Mouse (Mus musculus) lung, embryonic 16.5 days (tissue): ENCODE data around the gene Fbxo10. TPM values are rescaled to one million over a fixed set of nuclear protein-coding genes. Genes with fewer than 3 reads are reported as not detected.
A peak's percentile ranks its signal among the peaks of the same experiment; 100 is the strongest.
"Not testable (repeated sequence)": the region's sequence is repeated elsewhere in the genome, so short reads cannot be mapped to it uniquely, and the experiment has no call there.

Experiments used
- ATAC-seq: fragments of 200-750 bp; cut with Nextera tagmentation; 2 replicates; pipeline ENCODE4 v1.8.0; 2017; ENCODE audit warnings: low read depth, mild to moderate bottlenecking, moderate library complexity
- H3K27ac ChIP-seq: fragments of 300-500 bp; sonication (generic); 2 replicates; pipeline ENCODE4 v1.5.1; 2014; ENCODE audit warnings: mild to moderate bottlenecking, control low read depth, low read length
- H3K27me3 ChIP-seq: fragments of 300-500 bp; sonication (generic); 2 replicates; pipeline ENCODE4 v1.6.1; 2014; ENCODE audit warnings: low read depth, low read length, mixed read lengths; ENCODE audit not compliant: control insufficient read depth, insufficient read depth
- H3K36me3 ChIP-seq: fragments of 300-500 bp; sonication (generic); 2 replicates; pipeline ENCODE4 v1.6.1; 2014; ENCODE audit warnings: low read length; ENCODE audit not compliant: control insufficient read depth, insufficient read depth
- H3K4me1 ChIP-seq: fragments of 300-500 bp; sonication (generic); replicated peaks from 2 replicates; pipeline ENCODE4 v1.6.1; 2014; ENCODE audit warnings: low read length, mixed read lengths; ENCODE audit not compliant: control insufficient read depth, insufficient read depth
- H3K4me2 ChIP-seq: fragments of 300-500 bp; sonication (generic); 2 replicates; pipeline ENCODE4 v1.6.1; 2014; ENCODE audit warnings: low read depth, low read length, control low read depth
- H3K4me3 ChIP-seq: fragments of 300-500 bp; sonication (generic); 2 replicates; pipeline ENCODE4 v1.5.1; 2014; ENCODE audit warnings: mild to moderate bottlenecking, low read length, control low read depth
- H3K9ac ChIP-seq: fragments of 300-500 bp; sonication (generic); 2 replicates; pipeline ENCODE4 v1.6.1; 2014; ENCODE audit warnings: low read length, control low read depth
- H3K9me3 ChIP-seq: fragments of 300-500 bp; sonication (generic); 2 replicates; pipeline ENCODE4 v1.6.1; 2016; ENCODE audit warnings: low read length; ENCODE audit not compliant: control insufficient read depth
- WGBS: fragments of 180-500 bp; shearing (Covaris S2); extraction: QIAGEN DNeasy Blood & Tissue Kit; methylation state at CpG from one replicate; pipeline ENCODE4 v1.1.7; 2014; 5-methylcytosine and 5-hydroxymethylcytosine counted together
- polyA plus RNA-seq: library from polyadenylated mRNA; unstranded; fragments of >200 nt; fragmentation: Nextera tagmentation; extraction: Ambion mirVana; gene quantifications from 2 replicates; pipeline ENCODE4 v1.2.1, GENCODE M21; 2015

Gene Fbxo10
- polyA plus RNA-seq, 1 experiment from 2014 or later = 13.9 TPM

DNA sequence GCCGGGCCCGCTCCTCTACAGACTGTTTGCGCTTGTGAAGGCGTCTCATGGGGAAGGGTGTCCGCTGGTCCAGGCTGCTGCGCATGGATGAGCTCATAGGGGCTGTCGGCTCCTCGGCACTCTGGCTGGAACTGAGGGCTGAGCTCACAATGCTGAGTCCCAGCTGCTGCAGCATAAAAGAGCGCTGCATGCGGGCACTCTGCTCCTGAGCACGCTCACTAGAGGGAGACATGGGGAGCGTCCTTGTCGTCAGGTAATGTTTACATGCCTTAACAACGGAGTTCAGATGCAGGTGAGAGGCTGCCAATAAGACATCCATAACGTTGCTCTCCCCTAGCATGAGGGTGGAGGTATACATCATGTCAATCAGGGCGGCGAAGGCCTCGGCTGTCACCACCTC, 89.6 kb downstream of the Fbxo10 start:
- H3K27ac ChIP-seq = no peak overlapping the region
- no peak for ATAC-seq
- WGBS = 79% methylated on average over 18 of the region's 18 CpGs

GRCm38 (mm10) chr4:44993847-44994246, 90.6 kb downstream of the Fbxo10 start:
- 84% methylated on average over 9 of the region's 9 CpGs for WGBS
- H3K9me3 ChIP-seq = no peaks in the 10 kb centered on the region
- H3K4me3 ChIP-seq = no peak overlapping the region
- H3K27ac ChIP-seq = no peak overlapping the region
- no peak overlapping the region for H3K9ac ChIP-seq
- no peak for ATAC-seq
- peaks cover 19% of the 10 kb centered on the region for H3K36me3 ChIP-seq
- no peaks in the 10 kb centered on the region for H3K4me1 ChIP-seq
- H3K4me2 ChIP-seq = no peak overlapping the region
- no peaks in the 10 kb centered on the region for H3K27me3 ChIP-seq

More for the DNA sequence above, 89.6 kb downstream of the Fbxo10 start:
- Histone ChIP-seq H3K9ac (no peak overlapping the region), H3K27me3 (no peaks in the 10 kb centered on the region), H3K4me1 (no peaks in the 10 kb centered on the region), H3K4me3 (no peak overlapping the region), H3K4me2 (no peak overlapping the region), H3K36me3 (peaks cover 19% of the 10 kb centered on the region), H3K9me3 (no peaks in the 10 kb centered on the region)

- not testable (repeated sequence) for H3K4me3 ChIP-seq, H3K4me2 ChIP-seq, H3K9ac ChIP-seq, H3K27ac ChIP-seq, H3K4me1 ChIP-seq, H3K9me3 ChIP-seq, H3K27me3 ChIP-seq
- WGBS = 72% methylated on average over 14 of the region's 14 CpGs
- H3K36me3 ChIP-seq = peaks cover 21% of the 10 kb centered on the region
- peak; percentile 28; the same call in 1 of the 2 replicates for ATAC-seq
Measured at GRCm38 (mm10) chr4:44993179-44993578, 91.2 kb downstream of the Fbxo10 start.

DNA sequence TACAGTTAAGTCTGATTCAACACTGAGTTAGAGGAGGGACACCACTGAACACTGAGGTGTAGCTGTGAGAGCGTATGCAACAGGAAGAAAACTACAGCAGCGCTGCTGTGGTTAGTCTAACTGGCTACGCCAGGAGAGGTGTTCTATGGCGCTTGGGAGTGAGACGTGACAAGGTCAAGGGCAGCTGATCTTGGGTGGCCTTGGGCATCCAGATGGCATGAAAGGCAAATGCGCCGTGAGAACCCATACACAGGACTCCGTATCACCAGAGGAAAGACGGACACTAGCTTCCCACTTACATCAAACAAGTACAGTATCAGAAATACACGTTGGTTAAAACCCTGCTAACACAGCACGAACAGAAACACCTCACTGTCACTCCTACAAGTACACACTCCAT, 92.1 kb downstream of the Fbxo10 start:
- H3K4me1 ChIP-seq, H3K4me3 ChIP-seq, H3K4me2 ChIP-seq, H3K9me3 ChIP-seq, H3K27me3 ChIP-seq, ATAC-seq, H3K9ac ChIP-seq, H3K27ac ChIP-seq: not testable (repeated sequence)
- WGBS = 86% methylated on average over 11 of the region's 11 CpGs
- peaks cover 21% of the 10 kb centered on the region for H3K36me3 ChIP-seq

- Histone ChIP-seq H3K27me3 (no peaks in the 10 kb centered on the region), H3K4me1 (no peaks in the 10 kb centered on the region), H3K9me3 (no peaks in the 10 kb centered on the region), H3K36me3 (peaks cover 21% of the 10 kb centered on the region), H3K4me3 (no peak overlapping the region), H3K27ac (no peak overlapping the region), H3K4me2 (no peak overlapping the region), H3K9ac (no peak overlapping the region)
- no peak for ATAC-seq
- 88% methylated on average over 5 of the region's 5 CpGs for WGBS
Measured at GRCm38 (mm10) chr4:44990560-44990959, 93.8 kb downstream of the Fbxo10 start.

Other genes with a start within 250 kb of the Fbxo10 start
- gene Grhpr, start 103.2 kb downstream of the Fbxo10 start, polyA plus RNA-seq = 57.5 and 57.6 TPM in 2 replicates
- gene Zbtb5, start 72.2 kb downstream of the Fbxo10 start, polyA plus RNA-seq = 19.2 and 19.5 TPM in 2 replicates
- gene Polr1e, start 66.0 kb downstream of the Fbxo10 start, polyA plus RNA-seq = 29.8 and 31.5 TPM in 2 replicates
- gene Tomm5, start 23.5 kb upstream of the Fbxo10 start, polyA plus RNA-seq = 172 and 181 TPM in 2 replicates
- 0.48 and 0.59 TPM in 2 replicates for gene Frmpd1, start 100.3 kb upstream of the Fbxo10 start, polyA plus RNA-seq
- 15.9 and 19.2 TPM in 2 replicates for gene Trmt10b, start 212.5 kb upstream of the Fbxo10 start, polyA plus RNA-seq